Mouse (Mus musculus): Measurements from ENCODE around the gene Ctbs.

Ctbs gene

DNA sequence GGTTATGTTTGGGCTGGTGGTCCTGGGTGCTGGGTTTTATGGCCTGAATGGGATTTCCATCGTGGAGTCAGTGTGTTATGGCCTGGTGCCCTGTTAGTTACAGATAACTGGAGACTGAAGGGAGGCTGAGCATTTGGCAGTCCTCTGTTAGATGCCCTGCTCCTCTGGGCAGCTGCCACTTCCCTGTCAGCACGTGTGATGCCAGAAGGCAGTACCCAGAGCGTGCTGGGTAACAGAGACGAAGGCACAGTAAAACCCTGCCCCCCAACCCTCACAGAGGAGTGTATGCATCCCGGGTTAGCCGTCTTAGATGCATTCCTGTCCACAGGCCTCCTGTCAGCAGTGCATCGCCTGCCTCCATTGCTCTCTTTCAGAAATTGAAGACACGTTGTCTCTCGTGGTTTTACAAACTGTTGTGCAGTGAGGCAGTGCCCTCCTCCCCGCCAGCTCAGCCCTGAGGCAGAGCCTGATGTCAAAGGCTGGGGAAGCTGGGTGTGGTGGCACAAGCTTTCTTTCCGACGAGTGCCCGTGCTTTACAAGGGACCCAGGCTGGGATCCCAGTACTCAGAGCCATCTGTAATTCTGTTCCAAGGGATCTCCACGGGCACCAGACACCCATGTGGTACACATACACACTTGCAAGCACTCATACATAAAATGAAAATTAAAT is 15.8 kb upstream of the Ctbs start:
- peak in 1 of 2 experiments; percentile 44 for DNase-seq

DNA sequence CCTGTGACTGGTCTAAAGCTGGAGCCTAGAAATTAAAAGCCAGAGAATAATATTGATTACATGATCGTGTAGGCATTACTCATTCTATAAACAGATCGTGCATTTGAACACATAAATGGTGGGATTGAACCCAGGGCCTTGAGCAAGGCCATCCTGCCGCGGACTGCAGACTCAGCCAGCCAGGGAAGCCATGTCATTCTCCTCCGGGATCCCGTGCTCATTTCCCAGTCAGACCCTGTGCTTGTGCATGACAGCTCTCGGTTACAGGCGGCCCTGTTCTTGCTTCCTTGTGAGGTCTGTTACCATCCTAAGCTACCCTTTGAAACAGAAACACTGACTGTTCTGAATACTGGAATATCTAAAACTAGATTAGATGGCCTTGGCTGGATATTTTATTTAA is 14.9 kb upstream of the Ctbs start:
- DNase-seq = no peak

DNA sequence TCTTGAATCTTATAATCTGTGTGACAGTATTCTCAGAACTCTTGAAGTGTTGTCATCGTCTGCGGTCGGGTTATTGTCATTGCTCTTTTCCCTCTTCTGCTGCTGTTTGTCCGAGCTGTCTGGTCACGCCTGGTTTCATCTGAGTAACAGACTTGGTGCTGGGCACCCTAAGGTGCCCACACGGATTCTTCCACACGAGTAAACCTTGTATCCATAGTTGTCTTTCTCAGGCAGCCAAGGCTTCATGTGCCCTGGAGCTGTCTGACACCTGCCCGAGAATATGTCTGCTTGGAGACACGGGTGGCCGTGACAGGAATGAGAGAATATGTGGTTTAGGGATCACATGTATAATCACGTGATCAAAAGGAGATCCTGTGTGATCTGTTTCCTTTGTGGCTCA is 14.1 kb upstream of the Ctbs start:
- no peak for DNase-seq

DNA sequence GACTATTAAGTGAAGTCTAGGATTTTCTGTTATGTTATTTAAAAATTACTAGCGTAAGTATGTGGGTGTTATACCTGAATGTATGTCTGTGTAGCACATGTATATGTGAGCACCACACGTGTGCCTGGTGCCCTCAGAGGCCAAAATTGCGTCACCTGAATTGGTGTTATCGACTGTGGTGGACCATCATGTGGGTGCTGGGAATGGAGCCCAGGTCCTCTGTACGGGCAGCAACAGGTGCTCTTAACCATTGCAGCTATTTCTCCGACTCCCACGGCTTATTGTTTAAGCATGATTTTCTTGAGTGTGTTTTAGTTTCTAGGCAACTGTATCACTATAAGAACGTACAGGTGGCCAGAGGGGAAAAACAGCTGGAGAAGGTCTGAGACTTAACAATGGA is 13.5 kb upstream of the Ctbs start:
- no peak for DNase-seq

DNA sequence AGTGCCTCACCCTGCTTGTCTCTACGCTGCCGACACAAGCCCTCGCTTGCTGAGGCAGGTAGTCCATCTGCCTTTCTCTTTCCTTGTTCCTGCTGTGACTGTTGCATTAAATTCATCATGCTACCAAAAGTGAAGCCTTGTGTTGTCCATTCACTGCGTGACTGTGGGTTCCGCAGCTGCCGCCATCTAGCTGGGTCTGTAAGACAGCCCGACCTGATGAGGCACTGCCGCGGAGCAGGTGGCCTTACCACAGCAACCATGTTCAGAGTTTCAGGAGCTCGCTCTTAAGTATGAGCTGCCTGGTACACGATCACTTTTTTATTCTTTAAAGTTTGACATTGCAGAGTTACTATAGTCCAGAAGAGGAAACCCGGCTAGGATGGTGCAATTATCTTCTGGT is 9.6 kb upstream of the Ctbs start:
- DNase-seq = no peak

DNA sequence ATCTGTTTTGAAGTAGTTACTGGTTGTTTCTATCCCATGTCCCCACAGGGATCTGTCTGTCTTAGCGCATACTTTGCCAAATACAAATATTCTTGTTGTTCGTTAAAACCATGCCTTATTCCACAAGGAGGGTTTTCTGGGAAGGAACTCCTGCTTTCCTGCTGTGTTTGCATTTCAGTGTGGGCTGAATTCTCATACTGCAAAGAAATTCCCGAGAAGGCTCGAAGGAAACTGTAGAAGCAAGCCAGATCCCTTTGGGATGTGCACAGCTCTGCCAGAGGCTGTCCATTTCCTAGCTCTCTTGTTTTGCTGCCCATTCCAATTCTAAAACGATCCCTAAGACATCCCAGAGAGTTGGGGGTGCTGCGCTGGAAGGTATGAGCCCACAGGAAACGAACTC is 9.2 kb upstream of the Ctbs start:
- DNase-seq = no peak

DNA sequence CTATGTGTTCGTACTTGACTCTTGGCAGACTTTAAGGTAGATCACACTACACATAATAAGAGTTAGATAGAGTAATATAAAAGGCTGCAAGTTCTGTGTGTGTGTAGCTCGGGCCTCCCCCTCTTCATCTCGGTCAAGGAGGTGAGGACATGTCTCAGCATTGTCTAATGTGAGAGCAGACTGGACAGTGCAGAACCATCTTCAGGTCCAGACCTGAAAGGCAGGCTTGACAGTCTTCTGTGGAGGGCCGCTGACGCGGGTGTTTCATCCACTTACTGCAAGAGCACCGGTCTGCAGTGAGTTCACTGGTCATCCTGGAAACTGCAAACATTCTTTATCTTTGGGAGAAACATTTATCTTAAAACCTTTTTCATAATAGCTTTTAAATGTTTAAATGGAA is 7.1 kb upstream of the Ctbs start:
- DNase-seq = no peak

DNA sequence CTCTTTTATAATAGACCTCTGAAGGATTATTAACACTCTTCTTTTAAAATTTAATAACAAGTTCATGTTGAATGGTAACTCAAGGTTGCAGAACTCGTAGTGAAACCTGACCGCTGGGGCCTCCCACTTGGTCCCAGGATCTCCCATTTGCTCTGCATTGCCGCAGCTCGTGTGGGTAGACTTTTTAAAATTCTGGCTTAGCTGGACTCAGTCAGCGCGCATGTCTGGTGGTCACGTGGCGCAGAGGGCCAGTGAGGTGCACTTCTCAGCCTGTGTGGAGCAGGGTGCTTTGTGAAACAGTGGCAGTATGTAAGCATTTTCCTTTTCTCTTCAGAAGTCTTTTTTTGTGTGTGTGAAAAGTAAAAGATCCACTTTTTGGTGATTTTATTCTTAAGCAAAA is 6.7 kb upstream of the Ctbs start:
- DNase-seq = no peak

DNA sequence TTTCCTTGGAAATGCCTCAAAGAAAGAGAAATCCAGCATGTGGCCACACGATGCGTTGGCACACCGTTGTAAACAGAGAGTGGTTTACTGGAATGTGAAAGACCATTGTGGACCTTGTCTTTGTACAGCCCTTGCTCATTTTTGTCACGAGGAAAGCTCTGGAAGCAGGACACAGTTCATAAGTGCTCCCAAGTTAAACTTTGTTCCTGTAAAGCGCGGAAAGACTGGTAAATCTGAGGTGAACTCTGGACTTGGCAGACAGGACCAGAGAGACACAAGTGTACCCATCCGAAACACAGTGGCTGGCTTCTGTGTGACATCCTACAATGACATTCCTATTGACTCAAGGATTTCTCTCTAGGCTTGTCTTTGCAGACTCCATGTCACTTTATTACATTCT is 6.2 kb upstream of the Ctbs start:
- DNase-seq = no peak

DNA sequence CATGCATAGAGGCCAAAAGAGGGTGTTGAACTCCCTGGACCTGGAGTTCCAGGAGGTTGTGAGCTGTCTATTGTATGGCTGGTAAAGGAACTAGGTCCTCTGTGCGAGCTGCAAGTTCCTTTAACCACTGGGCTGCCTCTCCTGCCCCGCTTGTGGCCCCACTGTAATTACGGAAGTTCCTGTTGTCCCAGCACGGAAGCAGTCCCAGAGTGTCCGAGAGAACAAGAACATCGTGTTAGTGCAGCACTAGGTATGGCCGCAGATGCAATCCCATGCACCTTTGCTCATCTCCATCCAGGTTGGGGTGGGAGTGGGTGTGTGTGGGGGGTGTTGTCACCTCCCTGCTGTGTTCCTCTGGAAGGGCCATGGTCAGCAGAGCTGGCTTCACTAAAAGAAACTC is 4.7 kb upstream of the Ctbs start:
- DNase-seq = no peak

DNA sequence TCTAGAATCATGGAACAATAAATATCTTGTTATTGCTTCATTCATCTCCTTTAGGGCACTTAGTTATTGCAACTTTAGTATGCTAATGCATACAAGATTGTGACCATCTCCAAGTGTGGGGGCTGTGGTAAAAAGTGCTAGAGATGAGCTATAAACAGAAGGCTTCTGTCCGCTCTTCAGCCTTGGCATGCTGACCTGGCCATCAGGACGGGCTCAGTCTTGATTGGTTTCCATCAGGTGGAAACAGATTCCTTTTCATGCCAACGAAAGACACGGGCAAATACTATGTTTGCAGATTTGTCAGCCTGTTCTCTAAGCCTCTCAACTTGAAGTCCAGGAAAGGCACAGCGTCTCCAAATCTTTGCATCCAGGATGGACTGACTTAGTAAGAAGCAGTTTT is 2.4 kb upstream of the Ctbs start:
- DNase-seq = peak; percentile 59 to 61

DNA sequence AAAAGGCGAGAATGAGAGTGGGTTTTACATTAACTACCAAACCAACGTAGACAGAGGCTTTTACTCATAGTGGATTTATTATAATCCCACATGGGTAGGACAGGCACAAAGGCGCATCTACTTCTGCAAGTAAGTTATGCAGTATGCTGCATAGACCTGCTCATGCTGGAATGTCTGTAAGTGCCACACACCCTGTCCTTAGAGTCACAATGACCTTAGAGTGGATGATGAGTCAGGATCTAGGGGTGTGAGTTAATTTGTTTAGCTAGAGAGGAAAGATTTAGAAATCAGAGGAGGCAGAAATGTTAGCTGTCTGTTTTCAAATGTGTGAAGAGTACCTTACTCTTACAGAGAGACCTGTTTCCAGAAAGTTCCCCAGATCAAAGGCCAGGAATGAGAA is 2.0 kb upstream of the Ctbs start:
- DNase-seq = no peak

DNA sequence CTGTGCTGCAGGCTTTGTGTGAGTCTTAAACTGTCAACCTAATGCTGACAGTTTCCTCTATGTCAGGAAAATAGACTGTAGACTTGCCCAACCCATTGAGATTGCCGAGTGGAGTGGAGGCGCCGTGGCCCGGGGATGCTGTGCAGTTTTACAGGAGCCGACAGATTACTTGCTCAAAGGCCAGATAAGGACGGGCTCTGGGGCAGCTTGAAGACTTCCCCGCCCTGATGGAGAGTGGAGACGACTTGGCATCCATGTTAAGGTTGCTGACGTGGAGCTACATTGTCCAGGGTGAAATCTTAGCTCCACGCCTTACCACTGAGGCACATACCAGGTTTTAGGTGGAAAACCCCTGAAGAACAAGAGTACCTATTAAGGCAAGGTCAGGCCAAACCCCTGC is 1.2 kb upstream of the Ctbs start:
- DNase-seq = no peak

DNA sequence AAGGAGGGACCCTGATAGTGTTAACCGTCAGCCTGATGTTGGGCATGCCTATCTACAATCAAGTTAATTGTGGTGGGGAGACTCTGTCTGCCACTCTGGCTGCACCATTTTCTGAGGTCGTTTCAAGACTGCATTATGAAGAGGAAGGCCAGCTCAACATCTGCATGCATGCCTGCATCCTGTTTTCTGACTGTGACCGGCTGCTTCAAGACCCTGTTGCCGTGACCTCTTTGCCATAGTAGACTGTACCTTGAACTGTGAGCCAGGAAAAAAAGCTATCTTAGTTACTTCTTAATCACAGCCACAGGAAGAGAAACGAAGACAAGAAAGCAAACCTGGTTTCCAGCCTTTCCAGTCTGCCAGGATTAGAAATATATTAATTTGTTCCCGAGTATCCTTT is 626 bp upstream of the Ctbs start:
- DNase-seq = no peak

DNA sequence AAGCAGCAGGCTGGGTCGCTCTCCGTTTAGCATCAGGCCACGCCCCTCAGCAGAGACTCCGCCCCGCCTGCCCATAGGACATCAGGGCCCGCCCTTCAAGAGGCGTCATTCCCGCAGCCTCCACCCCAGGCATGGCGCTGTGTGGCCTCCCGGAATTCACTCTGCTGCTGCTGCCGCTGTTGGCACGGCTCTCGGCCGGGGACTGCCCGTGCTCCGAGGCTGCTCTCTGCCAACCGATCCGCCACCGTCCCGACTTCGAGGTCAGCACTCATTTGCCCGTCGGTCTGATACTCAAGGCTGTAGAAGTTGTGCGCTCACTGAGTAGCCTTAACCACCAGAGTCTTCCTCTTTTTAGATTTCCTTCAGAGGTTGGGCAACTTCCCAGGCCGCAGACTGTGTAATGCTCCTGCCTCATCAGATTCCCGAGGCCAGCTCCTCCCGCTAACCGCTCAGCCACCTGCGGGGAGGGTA is 811 bp downstream of the Ctbs start:
- DNase-seq = peak; percentile 88 to 89

DNA sequence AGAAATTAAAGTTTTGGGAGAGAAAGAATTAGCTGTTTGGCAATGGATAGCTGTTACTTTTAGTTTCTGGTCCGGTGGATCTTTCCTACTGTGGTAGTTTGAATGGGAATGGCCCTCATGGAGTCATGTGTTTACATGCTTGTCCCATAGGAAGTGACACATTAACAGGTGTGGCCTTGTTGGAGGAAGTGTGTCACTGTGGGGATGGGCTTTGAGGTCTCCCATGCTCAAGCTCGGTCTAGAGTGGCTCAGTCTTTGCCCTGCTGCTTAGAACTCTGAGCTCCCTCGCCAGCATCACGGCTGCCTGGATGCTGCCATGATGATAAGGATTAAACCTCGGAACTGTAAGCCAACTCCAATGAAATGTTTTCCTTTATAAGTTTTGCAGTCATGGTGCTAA is 1.8 kb downstream of the Ctbs start:
- DNase-seq = no peak

DNA sequence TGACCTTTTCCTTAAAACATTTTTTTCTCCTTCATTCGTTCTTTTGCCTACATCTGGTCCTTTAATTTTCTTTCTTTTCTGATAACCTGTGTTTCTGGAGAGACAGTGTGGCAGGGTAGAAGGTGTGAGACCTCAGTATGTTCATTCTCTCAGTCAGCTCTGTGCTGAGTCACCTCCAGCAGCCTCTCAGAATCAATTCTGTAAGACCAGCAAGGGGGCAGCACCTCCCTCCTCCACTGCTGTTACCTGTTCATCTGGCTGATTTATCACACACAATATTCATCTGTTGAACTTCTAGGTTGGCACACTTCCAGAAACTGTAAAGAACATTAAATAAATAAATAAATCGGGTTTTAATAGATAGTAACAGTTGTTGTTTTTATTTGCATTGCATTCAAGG is 13.3 kb downstream of the Ctbs start:
- DNase-seq = no peak

DNA sequence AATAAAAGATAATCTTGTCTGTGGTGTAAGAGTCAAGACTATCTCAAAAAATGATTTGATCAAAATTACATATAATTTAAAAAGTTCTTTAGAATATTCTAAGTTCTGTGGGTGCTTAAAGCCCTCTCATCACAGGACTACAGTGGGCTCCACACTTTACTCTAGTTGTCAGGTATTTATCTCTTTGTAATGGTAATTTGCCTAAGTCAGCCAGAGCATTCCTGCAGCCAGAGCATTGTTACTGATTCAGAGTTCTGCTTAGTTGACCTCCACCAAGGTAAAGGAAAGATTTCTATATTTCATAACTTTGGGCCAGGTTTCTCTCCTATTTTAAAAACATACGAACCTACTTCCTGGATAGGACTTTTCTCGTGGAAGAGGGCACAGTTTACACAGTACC is 19.6 kb downstream of the Ctbs start:
- no peak for DNase-seq

DNA sequence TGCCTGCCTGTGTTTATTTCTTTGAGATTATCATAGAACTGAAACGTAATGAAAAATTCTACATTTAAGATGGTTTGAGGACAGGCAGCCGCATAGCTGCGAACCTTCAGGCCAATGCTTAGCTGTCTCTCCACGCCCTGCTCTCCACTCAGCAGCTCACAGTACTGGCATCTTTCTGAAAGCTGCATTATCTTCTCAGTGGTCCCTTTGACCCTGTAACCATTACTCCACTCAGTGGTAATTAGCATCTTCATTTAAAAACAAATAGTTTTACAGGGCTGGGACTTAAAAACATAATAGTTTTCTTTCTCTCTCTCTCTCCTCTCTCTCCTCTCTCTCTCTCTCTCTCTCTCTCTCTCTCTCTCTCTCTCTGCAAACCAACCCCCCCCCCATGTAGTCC is 23.1 kb downstream of the Ctbs start:
- DNase-seq = no peak

DNA sequence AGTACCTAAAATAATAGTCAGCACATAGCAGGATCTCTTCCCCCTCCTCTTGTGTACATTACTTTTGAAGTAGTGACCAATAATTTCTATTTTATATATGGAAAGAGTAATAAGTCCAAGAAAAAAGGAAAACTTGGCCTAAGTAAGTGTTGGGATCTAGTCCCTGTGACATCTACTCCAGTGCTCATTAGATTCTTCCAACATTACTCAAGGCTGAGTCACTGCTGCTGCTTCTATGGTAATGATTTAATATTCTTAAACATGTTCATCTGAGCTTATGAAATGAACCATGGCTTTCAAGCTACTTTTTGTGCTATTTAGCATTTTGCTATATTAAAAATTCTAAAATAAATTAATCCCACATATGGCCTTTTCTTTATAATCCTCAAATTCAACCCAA is 24.1 kb downstream of the Ctbs start:
- no peak for DNase-seq

DNA sequence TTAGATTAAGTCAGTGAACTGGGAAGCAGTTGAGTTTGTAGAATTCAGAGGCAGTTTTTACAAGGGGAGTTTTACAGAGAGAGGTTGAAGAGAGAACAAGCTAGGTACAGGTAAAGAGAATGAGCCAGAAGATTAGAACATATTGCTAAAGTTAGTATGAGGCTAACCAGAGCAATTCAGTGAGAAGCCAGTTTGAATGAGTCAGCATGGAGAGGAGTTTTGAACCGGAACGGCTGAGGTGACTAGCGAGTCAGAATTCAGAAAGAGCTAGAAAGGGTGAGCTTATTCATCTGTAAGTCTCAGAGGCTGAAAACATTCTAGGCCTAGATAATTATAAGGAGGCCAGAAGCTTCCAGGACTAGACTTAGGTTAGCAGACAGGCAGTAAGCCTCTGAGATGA is 24.8 kb downstream of the Ctbs start:
- DNase-seq = no peak

DNA sequence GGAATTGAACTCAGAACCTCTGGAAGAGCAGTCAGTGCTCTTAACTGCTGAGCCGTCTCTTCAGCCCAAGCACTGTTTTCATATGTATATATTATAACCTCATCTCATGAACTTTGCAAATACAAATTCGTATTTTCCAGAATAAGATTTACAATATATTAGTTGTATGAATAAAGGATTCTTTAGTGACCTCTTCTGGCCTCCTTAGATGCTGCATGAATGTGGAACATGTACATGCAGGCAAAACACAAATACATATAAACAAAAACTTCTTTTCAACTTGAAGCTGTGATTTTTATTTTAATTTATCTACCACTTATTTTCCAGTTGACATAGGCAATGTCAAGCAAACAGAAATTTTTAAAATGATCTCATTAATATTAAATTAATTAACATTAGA is 32.4 kb downstream of the Ctbs start:
- no peak for DNase-seq

DNA sequence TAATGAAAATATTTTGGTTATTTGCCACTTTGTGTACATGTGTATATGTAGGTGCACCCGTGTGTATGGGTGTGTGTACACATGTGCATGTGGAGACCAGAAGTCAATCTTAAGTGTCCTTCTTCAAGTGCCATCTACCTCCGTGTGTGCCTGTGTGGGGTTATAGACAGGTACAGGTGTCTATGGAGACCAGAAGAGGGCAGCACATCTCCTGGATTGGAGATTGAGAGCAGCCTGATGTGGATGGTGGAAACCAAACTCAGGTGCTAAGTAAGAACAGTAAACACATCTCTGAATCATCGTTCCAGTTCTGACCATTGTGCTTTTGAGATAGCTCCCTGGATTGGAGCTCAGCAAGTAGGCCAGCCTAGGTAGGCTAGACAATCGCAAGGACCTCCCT is 36.9 kb downstream of the Ctbs start:
- no peak for DNase-seq

DNA sequence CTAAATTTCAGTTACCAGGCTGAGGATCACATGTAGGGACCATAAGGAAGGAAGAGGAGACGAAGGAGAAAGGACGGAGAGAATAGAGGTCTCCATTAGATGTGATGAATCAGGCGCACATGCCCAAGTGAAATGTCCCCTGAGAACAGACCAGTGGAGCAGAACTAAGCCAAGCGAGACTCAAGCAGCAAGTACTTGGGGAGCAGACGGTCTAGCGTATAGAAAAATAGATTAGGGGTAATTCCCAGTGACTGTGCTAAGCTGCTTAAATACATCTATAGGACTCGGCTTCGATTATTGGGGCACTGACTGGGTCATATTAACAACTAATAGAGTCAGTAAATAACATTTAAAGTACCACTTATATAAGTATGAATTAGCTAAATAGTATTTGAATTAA is 45.3 kb downstream of the Ctbs start:
- DNase-seq = no peak

DNA sequence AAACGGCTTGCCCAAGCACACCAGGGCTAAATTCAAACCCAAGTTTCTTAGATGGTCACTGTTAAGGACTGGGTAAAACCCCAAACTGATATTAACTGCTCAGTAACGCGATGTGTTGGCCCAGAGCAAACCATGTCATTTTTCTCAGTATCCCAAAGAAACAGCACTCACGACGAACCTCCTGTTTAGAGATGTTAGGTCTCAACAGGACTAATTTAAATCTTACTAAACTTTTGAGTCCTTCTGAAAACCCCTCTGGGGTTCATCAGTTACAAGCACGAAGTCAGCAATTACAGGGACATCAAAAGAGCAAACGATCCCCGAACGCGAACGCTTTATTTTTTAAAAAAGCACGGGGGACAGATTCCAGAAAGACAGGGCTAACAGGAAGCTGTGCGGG is 49.4 kb downstream of the Ctbs start:
- DNase-seq = no peak

Data from cerebellum, postnatal 14 days (tissue).